Mouse (Mus musculus): Measurements from ENCODE around the gene Speer4d.
"Not testable (repeated sequence)": the region's sequence is repeated elsewhere in the genome, so short reads cannot be mapped to it uniquely, and the experiment has no call there.

GRCm38 (mm10) chr5:15645707-15646106 lies 26.8 kb downstream of the Speer4d start:
- TF ChIP-seq CTCF (IDR thresholded peaks at IDR 0.05; ENCODE audit: low read depth): peak; percentile 29; the same call in 1 of the 2 replicates
- not testable (repeated sequence) for TF ChIP-seq EP300 (IDR thresholded peaks at IDR 0.05; ENCODE audit: low read depth)

Measured in liver, postnatal 0 days (tissue).